Mouse (Mus musculus) adrenal gland, postnatal 36 days (tissue): Measurements from ENCODE around the gene Fkbpl. TPM values are rescaled to one million over a fixed set of nuclear protein-coding genes. Genes with fewer than 3 reads are reported as not detected.
A peak's percentile ranks its signal among the peaks of the same experiment; 100 is the strongest.

ENCODE experiments used
- DNase-seq, 2 experiments: peaks; one replicate each; pipeline ENCODE4 v3.0.0; 2021; ENCODE audit warnings: mixed read lengths in 1 of 2
- total RNA-seq, 2 experiments: library from RNA; stranded (reverse); gene quantifications; 2 replicates each; pipeline ENCODE4 v1.2.3; 2021

Gene Fkbpl
- total RNA-seq, 2 experiments from 2014 or later = 12.7 to 15.8 TPM

DNA sequence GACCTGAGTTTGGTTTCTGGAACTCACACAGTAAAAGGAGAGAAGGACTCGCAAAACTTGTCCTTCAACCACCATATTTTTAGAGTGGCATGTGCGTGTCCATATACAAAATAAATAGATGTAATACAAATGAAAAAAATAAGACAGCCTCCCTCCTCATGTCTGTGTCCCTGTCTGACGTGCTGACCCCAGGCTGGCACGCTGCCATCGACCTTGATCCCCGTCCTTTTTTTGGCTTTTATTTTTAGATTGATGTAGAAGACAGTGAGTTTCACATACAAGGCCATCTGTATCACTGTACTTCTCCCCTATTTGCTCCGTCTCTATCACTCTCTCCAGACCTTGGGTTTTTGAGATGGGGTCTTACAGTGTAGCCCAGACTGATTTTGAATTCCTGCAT is 19.9 kb downstream of the Fkbpl start:
- DNase-seq = peak in 1 of 2 experiments; percentile 75

- no peak for DNase-seq
Measured at GRCm38 (mm10) chr17:34670235-34670634, 25.7 kb downstream of the Fkbpl start, which contains the start of gene Tnxb. TSS of gene Tnxb (plus strand) at chr17:34670535.

DNA sequence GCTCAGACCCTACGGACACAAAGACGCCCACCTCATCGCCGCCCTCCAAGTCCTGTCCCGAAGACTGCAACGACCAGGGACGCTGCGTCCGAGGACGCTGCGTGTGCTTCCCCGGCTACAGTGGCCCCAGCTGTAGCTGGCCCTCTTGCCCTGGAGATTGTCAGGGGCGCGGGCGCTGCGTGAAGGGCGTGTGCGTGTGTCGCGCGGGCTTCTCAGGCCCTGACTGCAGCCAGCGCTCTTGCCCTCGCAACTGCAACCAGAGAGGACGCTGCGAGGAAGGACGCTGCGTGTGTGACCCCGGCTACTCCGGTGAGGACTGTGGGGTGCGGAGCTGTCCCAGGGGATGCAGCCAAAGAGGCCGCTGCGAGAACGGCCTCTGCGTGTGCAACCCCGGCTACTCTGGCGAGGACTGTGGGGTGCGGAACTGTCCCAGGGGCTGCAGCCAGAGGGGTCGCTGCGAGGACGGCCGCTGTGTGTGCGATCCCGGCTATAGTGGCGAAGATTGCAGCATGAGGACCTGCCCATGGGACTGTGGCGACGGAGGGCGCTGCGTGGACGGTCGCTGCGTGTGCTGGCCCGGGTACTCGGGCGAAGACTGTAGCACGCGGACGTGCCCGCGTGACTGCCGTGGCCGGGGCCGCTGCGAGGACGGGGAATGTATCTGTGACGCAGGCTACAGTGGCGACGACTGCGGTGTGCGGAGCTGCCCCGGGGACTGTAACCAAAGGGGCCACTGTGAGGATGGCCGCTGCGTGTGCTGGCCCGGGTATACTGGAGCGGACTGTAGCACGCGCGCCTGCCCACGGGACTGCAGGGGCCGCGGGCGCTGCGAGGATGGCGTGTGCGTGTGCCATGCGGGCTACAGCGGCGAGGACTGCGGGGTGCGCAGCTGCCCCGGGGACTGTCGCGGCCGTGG is 26.8 kb downstream of the Fkbpl start:
- DNase-seq = peak in 1 of 2 experiments; percentile 12

GRCm38 (mm10) chr17:34672246-34672792 is 27.8 kb downstream of the Fkbpl start:
- DNase-seq = no peak

DNA sequence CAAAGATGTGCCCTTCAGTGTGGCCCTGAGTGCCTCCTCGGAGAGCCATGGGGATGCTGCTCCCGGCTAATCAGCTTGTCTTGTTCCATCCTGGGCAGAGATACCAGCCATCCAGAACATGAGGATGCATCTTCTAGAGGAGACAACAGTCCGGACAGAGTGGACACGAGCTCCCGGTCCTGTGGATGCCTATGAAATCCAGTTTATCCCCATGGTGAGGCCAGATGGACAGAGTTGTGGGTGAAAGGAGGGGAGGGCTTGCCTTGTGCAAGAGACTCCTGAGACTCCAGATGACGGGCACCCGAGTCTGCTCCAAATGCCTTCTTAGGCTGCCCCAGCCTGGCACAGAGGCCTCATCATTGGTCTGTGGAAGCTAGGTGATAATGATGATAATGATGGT is 28.6 kb downstream of the Fkbpl start:
- no peak for DNase-seq

GRCm38 (mm10) chr17:34674524-34675204 is 30.1 kb downstream of the Fkbpl start:
- no peak for DNase-seq

DNA sequence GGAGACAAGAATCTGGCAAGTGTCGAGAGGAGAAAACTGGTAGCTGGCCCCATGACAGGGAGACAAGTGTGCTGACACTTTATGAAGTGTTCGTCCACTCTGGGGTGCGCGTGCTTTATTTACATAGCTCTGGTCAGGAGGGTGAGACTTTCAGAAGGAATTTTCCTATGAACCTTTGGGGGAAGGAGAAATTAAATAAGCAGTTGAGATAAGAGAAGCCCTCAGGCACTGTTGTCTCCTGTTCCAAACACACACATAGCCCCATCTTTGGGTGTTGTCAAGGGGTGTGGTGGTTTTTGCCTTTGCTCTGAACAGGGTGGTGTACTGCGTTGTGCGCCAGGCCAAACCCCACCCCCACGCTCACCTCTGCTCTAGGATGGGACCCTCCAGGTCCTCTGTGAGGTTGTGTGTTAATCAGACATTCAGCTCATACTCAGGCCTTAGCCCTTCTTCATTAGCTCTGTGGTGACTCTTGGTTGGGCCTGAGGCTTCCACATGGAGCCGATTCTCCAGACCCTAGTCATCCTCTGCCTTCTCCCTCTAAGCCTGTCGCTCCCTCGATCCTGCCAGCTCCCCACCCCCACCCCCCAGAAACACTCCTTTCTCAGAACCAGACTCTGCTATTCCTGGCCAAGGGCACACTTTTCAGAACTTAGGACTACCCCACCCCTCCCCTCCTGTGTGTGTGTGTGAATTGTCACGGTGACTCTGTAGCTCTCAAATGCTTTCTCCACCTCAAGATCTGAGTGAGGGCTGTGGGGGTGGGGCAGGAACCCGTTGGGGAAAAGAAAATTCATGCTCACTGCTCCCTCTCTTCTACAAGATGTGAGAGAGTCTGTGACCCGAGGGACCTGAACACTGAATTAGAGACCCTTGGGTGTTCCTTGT is 30.9 kb downstream of the Fkbpl start:
- no peak for DNase-seq

- DNase-seq = no peak
Measured at GRCm38 (mm10) chr17:34676093-34676460, 31.5 kb downstream of the Fkbpl start.

GRCm38 (mm10) chr17:34676671-34677070 is 32.1 kb downstream of the Fkbpl start:
- DNase-seq = no peak

- no peak for DNase-seq
Measured at GRCm38 (mm10) chr17:34680191-34680590, 35.6 kb downstream of the Fkbpl start.

DNA sequence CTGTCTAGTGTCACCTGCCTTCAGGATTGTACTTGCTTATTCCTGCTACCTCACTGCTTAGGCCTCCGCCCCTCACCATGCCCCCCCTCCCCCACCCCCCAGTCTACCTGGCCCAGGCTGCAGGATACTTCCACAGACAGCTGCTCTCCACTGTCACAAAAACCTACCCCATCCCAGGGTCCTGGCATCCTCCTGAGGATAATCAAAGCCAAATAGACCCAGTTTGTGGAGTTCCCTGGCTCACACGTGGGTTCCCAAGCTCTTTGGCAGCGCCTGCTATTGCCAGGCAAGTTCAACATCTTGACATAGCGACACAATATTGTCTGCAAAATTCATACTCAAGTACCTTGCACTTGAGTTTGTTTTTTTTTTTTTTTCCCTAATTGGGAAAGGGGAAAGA is 36.1 kb downstream of the Fkbpl start:
- DNase-seq = no peak

DNA sequence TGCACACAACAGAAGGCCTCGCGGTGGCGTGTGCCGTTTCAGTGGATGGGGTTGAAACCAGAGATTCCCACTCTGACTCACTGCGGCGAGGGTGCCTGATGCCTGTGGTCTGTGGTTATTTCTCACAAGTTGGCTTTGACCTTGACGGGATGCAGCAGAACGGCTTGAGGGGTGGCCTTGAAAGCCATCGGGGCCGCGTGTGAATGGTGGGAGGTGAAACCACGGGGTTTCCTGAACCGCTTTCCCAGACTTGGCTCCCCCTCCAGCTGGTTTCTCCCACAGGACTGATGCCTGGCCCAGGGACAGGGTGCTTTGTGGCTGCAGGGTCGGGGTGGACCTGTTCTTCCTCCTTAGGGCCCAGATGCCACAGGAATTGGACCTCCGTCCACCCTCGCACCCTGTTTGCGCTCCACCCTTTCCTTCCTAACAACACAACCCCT is 36.6 kb downstream of the Fkbpl start:
- DNase-seq = peak; percentile 79 to 80

- peak; percentile 33 to 61 for DNase-seq
Measured at GRCm38 (mm10) chr17:34681881-34682536, 37.4 kb downstream of the Fkbpl start.

DNA sequence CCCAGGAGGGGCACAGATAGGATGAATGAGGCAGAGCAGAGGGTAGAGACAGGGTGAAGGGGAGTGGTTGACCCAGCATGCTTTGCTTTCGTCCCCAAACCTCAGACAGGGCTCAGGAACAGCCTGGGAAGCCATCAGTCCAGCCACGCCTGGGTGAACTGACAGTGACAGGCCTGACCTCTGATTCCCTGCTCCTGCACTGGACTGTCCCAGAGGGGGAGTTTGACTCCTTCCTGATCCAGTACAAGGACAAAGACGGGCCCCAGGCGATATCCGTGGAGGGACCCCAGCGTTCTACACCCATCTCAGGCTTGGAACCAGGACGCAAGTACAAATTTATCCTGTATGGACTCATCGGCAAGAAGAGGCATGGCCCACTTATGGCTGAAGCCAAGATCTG is 38.6 kb downstream of the Fkbpl start:
- no peak for DNase-seq

- DNase-seq = peak in 1 of 2 experiments; percentile 33
Measured at GRCm38 (mm10) chr17:34683686-34684220, 39.2 kb downstream of the Fkbpl start.

DNA sequence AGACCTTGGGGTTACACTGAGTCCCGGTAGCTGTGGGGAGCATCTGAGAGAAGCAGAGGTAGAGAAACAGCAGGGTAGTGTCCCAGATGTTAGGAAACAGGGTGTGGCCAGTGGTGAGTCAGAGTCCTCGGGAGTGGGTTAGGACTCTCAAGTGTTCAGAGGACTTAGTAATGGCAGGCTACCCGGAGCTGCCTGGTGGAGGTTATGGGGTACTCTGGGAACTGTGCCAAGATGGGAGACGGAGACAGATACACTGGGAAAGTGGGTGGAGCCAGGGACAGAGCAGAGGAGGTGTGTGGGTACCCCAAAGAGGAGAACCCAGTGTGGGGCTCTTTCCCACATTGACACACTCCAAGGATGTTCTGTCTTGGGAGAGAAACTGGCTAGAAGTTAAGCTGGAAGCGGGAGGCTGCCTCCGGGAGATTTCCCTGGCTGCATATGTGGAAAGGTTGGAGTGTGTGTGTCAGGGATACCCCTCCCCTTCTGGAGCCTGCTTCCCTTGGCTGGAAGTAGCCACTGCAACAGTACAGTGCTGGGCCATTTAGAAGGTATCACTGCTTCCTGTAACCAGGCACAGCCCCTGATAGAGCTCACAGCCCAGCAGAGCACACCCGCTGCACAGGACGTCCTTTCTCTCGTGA is 39.8 kb downstream of the Fkbpl start:
- DNase-seq = peak in 1 of 2 experiments; percentile 48

- peak in 1 of 2 experiments; percentile 46 for DNase-seq
Measured at GRCm38 (mm10) chr17:34685120-34686110, 40.9 kb downstream of the Fkbpl start.

GRCm38 (mm10) chr17:34688889-34689288 is 44.3 kb downstream of the Fkbpl start:
- DNase-seq = no peak

- peak in 1 of 2 experiments; percentile 47 for DNase-seq
Measured at GRCm38 (mm10) chr17:34690458-34690857, 45.9 kb downstream of the Fkbpl start.
